Mouse (Mus musculus): ENCODE measurements around the gene Trex1. TPM values are rescaled to one million over a fixed set of nuclear protein-coding genes. Genes with fewer than 3 reads are reported as not detected.
A peak's percentile ranks its signal among the peaks of the same experiment; 100 is the strongest.

The Trex1 gene
- total RNA-seq, 2 experiments from 2014 or later = 10.7 to 11.4 TPM

DNA sequence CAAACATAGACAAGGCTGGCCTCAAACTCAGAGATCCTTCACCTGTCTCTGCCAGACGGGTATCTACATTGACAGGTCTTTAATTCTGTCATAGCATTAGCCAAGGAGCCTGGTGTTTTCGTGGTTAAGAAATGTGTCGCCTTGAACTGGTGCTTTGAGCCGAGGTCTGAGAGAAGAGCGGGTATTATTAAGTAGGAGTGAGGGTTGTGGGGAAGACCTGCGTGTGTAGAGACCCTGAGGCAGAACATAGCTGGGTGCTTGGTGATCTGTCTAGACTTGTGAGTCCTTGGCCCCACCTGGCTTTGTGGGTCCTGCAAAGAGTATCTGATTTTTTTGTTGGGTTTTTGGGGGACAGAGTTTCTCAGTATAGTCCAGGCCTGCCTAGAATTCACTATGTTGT is 5.7 kb downstream of the Trex1 start:
- DNase-seq = no peak
- intact Hi-C loops (cut with DNase I; ENCODE audit: low total_unique reads) = no loop called here

DNA sequence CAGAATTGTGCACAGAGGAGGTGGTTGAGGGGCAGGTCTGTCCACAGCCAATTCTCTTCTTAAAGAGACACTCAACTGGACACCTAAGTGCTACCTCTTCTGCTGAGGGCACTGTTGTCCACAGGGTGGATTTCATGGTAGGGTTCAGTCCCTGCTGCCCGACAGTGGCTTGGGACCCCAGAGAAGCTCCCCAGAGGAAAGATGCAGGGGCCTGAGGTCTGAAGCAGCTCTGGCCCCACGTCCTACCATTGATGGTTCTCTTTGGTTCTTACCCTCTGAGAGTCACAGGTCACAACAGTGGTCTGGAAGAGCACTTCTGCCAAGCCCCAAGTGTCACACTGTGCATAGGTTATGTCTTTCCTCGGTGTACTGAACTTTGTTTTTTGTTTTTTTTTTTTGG is 6.2 kb downstream of the Trex1 start:
- intact Hi-C loops (cut with DNase I; ENCODE audit: low total_unique reads) = no loop called here
- no peak for DNase-seq

DNA sequence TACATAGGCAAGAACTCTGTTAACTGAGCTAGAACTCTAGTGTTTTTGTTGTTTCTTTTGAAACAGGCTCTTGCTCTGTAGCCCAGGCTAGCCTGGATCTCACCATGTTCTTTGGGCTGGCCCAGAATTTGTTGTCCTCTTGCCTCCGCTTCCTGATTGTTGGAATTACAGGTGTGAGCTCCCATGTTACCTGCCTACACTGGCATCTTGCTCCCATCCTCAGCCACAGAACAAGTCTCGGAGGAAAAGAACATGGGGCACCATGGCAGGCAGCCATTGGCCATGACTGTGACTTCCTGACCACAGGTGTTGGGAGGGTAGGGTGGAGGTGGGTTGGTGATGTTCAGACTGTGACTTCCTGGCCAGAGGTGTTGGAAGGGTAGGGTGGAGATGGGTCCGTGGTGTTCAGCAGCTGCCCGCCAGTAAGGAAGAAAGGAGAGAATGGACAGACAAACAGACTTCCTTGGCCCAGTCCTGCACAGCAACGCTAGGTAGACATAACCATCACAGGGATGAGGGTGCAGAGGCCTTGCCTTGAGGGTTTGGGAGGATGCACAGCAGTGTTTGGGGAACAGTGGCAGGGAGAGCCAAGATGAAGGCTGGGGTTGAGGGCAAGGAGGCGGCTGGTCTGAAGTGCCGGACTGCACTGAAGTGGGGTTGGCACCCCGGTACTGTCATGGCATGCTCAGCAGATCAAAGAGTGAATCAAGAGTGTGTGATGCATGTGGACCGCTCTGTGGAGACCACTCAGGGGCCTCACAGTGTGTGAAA is 6.9 kb downstream of the Trex1 start:
- intact Hi-C loops (cut with DNase I; ENCODE audit: low total_unique reads) = no loop called here
- no peak for DNase-seq

DNA sequence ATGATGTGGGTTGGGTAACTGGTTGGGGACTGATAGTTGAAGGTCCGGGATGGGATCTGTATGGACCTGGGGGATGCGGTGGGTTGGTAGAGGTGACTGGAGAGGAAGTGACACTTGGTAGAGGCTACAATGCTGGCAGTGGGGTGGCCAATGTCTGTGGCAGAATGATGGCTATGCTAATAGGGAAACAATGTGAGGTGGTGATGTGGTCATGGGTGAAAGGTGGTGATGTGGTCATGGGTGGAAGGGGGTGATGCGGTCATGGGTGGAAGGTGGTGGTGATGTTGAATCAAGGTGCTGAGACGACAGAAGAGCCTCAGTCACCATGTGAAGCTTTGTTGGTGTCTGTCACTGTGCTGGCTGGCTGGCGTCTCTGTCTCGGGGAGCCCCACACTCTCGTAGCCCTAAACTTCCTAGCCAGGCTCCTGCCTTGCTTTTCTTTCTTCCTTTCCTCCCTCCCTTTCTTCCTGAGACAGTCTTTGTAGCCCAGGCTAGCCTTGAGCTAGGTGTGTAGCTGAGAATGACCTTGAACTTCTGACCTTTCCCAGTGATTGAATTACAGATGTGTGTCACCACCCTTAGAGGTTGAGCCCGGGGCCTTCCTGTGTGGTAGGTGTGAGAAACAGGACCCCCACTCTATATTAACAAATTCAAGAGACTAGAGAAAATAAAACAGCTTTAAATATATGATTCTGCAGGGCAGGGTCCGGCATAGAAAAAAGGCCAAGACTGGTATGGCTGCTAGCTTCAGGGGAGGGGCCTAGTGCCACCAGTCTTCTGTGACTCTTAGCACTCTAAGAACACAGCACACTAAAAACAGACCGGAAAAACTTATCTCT is 7.7 kb downstream of the Trex1 start:
- no peak for DNase-seq
- intact Hi-C loops (cut with DNase I; ENCODE audit: low total_unique reads) = no loop called here

DNA sequence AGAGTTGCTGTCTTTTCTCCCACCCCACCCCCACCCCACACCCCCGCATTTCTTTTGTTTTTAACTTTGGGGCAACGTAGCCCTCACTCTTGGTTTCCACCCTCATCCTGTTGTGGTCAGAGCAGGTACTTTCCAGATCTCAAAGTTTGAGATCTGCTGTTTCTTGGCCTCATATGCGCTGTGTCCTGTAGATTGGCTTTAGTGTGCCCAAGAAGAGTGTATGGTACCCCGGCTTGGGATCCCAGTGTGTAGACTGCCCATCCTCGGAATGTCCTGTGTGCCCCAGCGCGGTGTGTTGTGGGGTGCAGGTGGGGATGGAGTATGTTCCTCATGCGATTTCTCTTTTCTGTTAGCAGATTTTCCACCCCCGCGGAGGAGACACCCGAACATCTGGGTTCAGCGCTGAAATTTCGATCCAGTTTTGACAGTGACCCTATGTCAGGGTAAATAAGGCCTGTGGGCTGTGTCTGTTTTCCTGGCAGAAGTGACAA is 8.5 kb downstream of the Trex1 start:
- no peak for DNase-seq
- intact Hi-C loops (cut with DNase I; ENCODE audit: low total_unique reads) = no loop called here

DNA sequence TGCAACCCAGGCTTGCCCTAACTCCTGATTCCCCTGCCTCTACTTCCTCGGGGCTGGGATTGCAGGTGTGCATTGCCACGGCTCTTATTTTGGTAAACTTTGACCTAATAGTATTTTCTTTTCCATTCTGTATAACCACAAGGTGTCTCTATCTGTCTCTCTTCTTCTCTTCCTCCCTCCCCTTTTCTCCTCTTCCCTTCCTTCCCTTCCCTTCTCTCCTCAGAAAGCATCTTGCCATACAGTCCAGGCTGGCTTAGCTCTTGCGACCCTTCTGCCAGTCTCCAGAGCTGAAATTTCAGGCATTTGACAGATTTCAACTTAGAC is 8.9 kb downstream of the Trex1 start:
- no peak for DNase-seq
- intact Hi-C loops (cut with DNase I; ENCODE audit: low total_unique reads) = no loop called here

DNA sequence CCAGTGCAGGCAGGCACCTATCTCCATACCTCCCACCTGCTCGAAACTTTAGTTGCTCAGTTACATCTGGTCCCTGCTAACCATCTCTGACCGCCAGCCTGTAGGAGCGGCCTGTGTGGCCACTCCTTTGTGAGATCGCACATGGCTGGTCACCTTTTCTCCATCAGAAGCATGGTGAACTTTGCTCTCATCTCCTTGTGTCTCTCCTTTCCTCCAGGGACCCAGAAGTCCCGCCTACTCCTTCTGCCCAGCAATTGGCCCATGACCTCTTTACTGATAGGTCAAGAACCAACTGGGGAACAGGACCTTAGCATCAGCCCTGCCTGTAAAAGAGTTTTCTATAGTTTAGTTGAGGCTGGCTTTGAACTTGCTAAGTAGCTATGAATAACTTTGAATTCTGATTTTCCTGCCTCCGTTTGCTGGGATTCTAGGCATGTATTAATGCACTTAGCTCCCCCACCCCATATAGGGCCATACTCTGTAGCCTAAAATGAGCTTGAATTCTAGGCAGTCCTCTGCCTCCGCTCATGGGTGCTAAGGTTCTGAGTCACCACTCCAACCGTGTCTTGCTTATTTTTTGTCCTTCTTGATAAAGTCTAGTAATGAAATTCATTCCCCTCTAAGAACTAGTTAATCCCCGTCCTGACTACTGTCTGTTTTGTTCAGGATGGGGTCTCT is 9.4 kb downstream of the Trex1 start:
- intact Hi-C loops (cut with DNase I; ENCODE audit: low total_unique reads) = no loop called here
- no peak for DNase-seq

DNA sequence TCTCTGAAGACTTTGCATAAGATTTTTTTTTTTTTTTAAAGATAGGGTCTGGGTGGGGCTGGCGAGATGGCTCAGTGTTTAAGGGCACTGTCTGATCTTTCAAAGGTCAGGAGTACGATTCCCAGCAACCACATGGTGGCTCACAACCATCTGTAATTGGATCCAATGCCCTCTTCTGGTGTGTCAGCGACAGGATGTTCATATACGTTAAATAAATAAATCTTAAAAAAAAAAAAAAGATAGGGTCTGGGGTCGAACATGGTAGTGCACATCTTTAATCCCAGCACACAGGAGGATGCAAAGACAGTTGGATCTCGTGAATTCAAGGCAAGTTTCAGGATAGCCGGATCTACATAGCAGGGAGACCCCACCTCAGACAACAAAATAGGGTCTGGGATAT is 10.2 kb downstream of the Trex1 start:
- DNase-seq = no peak
- intact Hi-C loops (cut with DNase I; ENCODE audit: low total_unique reads) = no loop called here

DNA sequence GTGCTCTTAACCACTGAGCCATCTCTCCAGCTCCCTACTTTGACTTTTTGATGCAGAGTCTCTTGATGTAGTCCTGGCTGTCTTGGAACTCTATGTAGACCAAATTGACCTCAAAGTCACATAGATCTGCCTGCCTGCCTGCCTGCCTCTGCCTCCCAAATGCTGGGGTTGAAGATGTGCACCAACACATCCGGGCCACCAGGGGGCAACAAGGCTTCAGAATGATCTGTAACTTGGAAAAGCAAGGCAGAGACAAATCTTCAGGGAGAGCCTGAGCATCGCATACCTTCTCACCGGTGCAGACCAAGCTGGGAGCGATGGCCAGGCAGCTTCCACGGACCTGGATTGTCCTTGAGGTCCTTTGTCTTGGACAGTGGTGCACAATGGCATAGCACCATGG is 13.2 kb downstream of the Trex1 start:
- intact Hi-C loops (cut with DNase I; ENCODE audit: low total_unique reads) = no loop called here
- peak; percentile 53 for DNase-seq

DNA sequence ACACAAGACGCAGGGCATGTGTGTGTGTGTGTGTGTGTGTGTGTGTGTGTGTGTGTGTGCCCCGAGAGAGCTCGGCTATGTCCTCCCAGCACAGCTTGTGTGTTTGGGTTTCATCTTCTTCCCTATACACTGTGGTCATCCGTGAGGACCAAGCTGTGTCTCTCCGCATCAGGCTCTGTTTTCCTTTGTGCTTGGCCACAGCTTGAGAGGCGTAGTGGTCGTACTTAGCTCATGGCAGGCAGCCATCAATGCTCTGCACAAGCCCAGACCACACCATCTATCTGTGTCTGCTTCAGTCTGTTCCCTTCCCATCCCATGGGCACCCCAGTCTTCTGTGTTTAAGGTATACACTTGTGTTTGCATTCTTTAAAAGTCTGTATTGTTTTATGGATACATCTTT is 18.2 kb downstream of the Trex1 start:
- no peak for DNase-seq
- intact Hi-C loops (cut with DNase I; ENCODE audit: low total_unique reads) = no loop called here

DNA sequence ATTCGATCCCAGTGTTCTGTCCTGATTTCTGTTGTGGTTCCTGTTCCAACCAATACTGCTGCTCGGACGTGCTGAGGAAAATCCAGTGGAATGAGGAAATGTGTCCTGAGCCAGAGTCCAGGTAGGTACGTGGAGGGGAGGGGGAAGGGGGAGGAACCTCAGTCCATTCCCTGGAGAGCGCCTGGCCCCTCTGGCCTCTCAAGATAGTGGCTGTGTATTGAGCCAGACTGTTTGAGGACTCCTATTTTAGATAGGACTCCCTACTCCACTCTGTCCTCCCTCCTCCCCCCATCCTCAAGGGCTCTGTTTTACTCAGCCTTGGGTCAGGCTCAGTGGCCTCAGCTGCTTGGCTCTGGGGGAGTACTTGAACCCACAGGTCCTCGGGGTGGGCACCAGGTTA is 18.6 kb downstream of the Trex1 start:
- DNase-seq = no peak
- intact Hi-C loops (cut with DNase I; ENCODE audit: low total_unique reads) = no loop called here

DNA sequence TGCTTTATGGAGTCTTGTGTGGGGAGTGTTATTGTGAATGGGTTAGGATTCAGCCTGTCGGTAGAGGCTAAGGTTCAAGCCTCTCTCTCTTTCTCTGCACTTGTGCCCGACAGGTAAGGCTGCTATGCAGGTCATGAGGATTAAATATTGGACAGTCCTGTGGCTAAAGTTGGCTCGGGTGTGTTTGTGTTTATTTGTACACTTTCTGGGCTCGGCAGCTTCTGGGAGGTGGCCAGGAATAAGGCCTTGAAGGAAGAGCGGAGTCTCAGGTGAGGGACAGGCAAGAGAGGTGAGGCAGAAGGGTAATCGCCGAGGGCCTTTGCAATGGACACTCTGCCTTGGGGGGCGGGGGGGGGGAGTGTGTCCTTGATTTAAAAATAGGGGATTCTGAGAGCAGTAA is 19.3 kb downstream of the Trex1 start:
- no peak for DNase-seq
- intact Hi-C loops (cut with DNase I; ENCODE audit: low total_unique reads) = no loop called here

DNA sequence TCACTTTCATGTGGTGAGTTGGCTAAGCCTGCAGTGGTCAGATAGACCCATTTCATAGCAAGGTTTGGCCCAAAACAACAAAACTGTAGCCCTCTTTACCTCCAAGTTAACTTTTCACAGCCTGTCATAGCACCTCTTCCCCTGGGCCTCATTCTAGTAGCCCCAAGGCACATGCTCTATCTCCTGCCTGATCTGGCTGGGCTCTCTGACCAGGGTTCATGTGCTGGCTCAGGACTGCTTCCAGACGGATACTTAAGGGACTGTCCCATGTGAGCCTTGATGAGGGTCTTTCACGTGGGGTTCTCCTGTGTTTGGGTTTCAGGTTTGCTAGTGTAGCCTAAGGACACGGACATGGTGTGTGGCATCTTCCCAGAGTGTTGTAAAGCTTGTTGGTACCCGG is 19.9 kb downstream of the Trex1 start:
- DNase-seq = no peak
- intact Hi-C loops (cut with DNase I; ENCODE audit: low total_unique reads) = no loop called here

DNA sequence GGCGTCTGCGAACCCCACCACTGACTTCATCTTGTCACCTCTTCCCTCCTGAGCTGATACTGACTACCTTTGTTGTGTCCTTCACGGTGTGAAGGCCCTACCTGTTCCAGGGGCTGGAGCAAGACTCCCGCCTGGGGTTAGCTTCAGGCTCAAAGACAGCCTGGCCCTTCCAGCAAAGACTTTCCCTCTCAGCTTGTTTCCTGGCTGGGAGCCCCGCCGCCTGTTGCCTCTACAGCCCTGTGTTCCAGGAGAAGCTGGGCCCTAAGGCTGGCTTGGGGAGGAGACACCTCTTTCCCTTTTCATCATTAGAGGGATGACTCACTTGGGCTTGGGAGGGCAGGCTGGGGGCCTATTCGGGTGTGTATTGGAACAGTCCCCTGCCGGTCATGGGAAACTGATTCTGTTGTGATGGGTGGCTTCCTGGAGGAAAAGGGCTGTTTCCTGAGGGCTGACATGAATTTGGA is 20.6 kb downstream of the Trex1 start:
- intact Hi-C loops (cut with DNase I; ENCODE audit: low total_unique reads) = no loop called here
- peak; percentile 73 for DNase-seq

DNA sequence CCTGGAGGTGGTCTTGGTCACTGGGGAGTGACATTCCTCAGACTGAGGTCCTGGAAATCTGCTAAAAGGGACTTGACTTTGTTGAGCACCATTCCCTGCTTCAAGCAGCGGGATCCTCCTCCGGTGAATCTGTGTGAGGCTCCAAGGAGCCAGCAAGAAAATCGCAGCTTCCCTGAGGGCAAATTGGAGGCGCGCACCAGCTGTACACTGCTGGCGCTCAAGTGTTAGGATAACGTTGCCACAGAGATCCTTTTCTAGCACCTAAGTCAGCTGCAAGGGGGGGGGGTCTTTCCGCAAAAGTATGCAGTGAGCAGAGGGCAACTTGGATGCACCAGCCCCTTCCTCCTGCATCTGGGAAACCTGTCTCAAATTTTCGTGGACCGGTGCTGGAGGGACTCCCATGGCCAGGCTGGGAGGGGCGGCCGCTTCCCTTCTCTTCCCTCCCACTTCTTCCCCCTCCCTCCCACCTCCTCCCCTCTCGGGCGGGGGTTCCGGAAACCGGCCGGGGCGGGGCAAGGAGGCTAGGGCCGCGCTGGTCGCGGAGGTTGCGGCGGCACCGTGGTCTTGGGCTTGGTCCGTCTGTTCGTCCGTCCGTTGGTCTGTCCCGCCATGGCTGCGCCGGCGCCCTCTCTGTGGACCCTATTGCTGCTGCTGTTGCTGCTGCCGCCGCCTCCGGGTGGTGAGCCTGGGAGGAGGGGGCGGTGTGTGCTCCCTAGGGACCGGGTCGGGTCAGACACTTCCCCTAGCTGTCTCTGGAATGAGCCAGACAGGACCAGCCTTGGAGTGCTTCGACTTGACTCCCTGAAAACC is 21.2 kb downstream of the Trex1 start, which contains the start of gene Shisa5:
Gene Shisa5 (plus strand): TSS at position 480 of the 810 bp plus-strand sequence.
- intact Hi-C loops (cut with DNase I; ENCODE audit: low total_unique reads) = no loop called here
- peak; percentile 90 for DNase-seq

DNA sequence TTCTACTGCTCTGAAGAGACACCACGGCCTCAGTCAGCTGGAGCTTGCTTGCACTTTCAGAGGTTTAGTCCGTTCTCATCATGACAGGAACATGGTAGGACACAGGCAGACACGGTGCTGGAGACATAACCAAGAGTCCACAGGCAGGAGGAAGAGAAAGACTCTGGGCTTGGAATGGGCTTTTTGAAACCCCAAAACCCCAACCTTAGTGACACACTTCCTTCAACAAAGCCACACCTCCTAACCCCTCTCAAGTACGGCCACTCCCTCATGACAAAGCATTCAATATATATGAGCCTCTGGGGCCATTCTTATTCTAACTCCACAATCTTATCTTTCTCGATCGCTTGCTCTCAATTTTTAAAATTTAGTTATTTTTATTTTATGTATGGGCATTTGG is 27.1 kb downstream of the Trex1 start:
- DNase-seq = no peak
- intact Hi-C loops (cut with DNase I; ENCODE audit: low total_unique reads) = no loop called here

DNA sequence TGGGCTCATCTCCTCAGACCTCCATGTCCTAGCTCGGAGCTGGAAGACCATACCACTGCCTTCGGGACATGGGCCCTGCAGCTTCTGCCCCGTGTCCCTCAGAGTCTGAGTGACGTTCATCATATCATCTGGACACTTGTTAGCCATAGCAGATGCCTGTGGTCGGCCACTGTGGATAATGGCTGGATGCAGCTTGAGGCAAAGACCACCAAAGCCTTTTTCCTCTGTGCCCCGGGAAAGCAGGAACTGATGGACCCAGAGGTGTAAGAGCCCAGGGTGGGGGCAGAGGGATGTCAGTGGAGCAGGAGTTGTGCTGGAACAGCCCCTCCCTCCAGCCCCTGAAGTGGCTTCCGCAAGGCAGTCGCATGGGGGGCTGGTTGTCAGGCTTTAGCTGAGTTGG is 27.8 kb downstream of the Trex1 start:
- intact Hi-C loops (cut with DNase I; ENCODE audit: low total_unique reads) = no loop called here
- DNase-seq = no peak

DNA sequence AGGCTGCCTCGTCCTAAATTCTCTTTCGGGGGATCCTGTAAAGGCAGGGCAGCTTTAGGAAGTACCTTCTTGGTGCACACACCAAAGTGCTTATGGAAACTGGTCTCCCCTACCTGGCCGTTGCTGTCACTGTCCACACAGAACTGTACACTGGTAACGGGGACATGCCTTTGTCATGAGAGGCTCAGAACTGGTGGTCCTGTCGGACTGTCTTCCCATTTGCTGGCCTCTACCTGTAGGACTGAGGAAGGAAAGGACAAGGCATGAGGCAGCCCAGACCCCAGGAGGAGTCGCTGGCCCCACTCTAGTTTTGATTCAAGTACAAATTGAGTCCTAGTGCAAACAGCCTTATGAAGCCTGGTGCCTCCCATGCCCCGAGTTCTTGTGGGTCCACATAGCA is 28.5 kb downstream of the Trex1 start:
- intact Hi-C loops (cut with DNase I; ENCODE audit: low total_unique reads) = no loop called here
- DNase-seq = no peak

DNA sequence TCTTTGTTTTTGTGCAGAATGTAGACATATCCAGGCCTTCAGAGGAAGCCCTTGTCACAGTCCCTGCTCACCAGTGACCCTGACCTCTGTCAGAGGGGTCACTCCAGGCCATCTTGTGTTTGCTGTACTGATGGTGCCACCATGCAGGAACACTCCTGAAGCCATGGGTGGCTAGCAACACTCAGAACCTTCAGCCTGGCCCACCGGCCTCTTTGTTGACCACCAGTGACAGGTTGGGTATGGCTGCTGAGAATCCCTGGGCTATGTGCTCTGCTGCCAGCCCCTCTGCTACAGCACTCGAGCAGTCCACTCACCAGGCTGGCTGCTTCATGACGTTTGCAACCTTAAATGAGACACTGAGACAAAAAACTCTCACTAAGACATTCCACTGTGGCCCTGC is 29.2 kb downstream of the Trex1 start:
- DNase-seq = no peak
- intact Hi-C loops (cut with DNase I; ENCODE audit: low total_unique reads) = no loop called here

DNA sequence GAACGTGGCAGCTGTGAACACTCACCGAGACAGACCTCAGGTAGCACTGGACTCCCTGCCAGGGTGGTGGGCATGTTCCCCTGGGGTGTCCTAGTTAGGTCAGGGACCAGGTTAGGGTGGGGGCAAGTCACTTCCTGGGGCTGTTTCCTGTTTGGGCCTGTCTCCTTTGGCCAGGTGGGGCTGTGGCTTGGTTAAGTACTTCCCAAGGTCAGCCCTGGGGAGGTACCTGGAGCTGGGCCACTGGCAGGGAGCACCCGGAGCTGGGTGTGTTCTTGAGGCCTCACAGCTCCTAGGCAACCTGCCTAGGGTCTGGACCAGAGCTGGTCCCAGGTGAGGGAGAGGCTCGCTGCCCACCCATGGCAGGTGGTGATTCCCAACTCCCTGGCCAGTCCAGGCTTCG is 30.6 kb downstream of the Trex1 start:
- intact Hi-C loops (cut with DNase I; ENCODE audit: low total_unique reads) = no loop called here
- no peak for DNase-seq

Measured in gastrocnemius, postnatal 14 days (tissue).